Mouse (Mus musculus): ENCODE results near the gene Vwc2.

Vwc2 gene

GRCm38 (mm10) chr11:11113576-11114233 lies at the start of gene Vwc2:
TSS of gene Vwc2 (plus strand) at chr11:11114223.
- DNase-seq = no peak

- no peak for DNase-seq
These were observed 25.8 kb upstream of the Vwc2 start for GRCm38 (mm10) chr11:11088162-11088756.

- no peak for DNase-seq
These were observed 16.4 kb upstream of the Vwc2 start for GRCm38 (mm10) chr11:11097606-11098005.

GRCm38 (mm10) chr11:11098282-11098681 lies 15.7 kb upstream of the Vwc2 start:
- no peak for DNase-seq

- no peak for DNase-seq
These were observed 15.0 kb upstream of the Vwc2 start for GRCm38 (mm10) chr11:11099011-11099410.

GRCm38 (mm10) chr11:11102182-11102581 lies 11.8 kb upstream of the Vwc2 start:
- DNase-seq = no peak

- DNase-seq = no peak
These were observed 11.4 kb upstream of the Vwc2 start for GRCm38 (mm10) chr11:11102620-11103019.

GRCm38 (mm10) chr11:11108922-11109321 lies 5.1 kb upstream of the Vwc2 start:
- DNase-seq = no peak

- DNase-seq = no peak
These were observed 409 bp downstream of the Vwc2 start for GRCm38 (mm10) chr11:11114234-11115030.

GRCm38 (mm10) chr11:11115031-11115647 lies 1.1 kb downstream of the Vwc2 start:
- DNase-seq = no peak

- DNase-seq = peak in 1 of 2 experiments; percentile 5
These were observed 1.9 kb downstream of the Vwc2 start for GRCm38 (mm10) chr11:11115648-11116590.

GRCm38 (mm10) chr11:11116736-11117135 lies 2.7 kb downstream of the Vwc2 start:
- no peak for DNase-seq

GRCm38 (mm10) chr11:11122866-11123265 lies 8.8 kb downstream of the Vwc2 start:
- DNase-seq = no peak

- no peak for DNase-seq
These were observed 17.5 kb downstream of the Vwc2 start for GRCm38 (mm10) chr11:11131414-11132077.

GRCm38 (mm10) chr11:11140622-11141021 lies 26.6 kb downstream of the Vwc2 start:
- no peak for DNase-seq

- no peak for DNase-seq
These were observed 38.7 kb downstream of the Vwc2 start for GRCm38 (mm10) chr11:11152681-11153080.

- no peak for DNase-seq
These were observed 57.4 kb downstream of the Vwc2 start for GRCm38 (mm10) chr11:11171396-11171795.

GRCm38 (mm10) chr11:11175259-11175658 lies 61.2 kb downstream of the Vwc2 start:
- no peak for DNase-seq

GRCm38 (mm10) chr11:11182705-11183104 lies 68.7 kb downstream of the Vwc2 start:
- no peak for DNase-seq

- no peak for DNase-seq
These were observed 109.1 kb downstream of the Vwc2 start for GRCm38 (mm10) chr11:11223162-11223561.

- no peak for DNase-seq
These were observed 125.3 kb downstream of the Vwc2 start for GRCm38 (mm10) chr11:11239346-11239745.

All from thymus, postnatal 36 days (tissue).